Mouse (Mus musculus) heart, embryonic 12.5 days (tissue): ENCODE data around the gene Tef. TPM values are rescaled to one million over a fixed set of nuclear protein-coding genes. Genes with fewer than 3 reads are reported as not detected.

Experiments used
- ATAC-seq: fragments of 200-750 bp; cut with Nextera tagmentation; 2 replicates; pipeline ENCODE4 v1.8.0; 2017; ENCODE audit warnings: moderate TSS enrichment, moderate library complexity; ENCODE audit not compliant: insufficient number of reproducible peaks, low FRiP score
- H3K27ac ChIP-seq: fragments of 300-500 bp; sonication (generic); 2 replicates; pipeline ENCODE4 v1.5.1; 2016; ENCODE audit warnings: mild to moderate bottlenecking, moderate library complexity; ENCODE audit not compliant: poor library complexity, severe bottlenecking
- H3K27me3 ChIP-seq: fragments of 300-500 bp; sonication (generic); replicated peaks from 2 replicates; pipeline ENCODE4 v1.6.1; 2016; ENCODE audit warnings: mild to moderate bottlenecking, moderate library complexity
- H3K36me3 ChIP-seq: fragments of 300-500 bp; sonication (generic); 2 replicates; pipeline ENCODE4 v1.6.1; 2016; ENCODE audit warnings: mild to moderate bottlenecking, moderate library complexity
- H3K4me1 ChIP-seq: fragments of 300-500 bp; sonication (generic); replicated peaks from 2 replicates; pipeline ENCODE4 v1.6.1; 2016; ENCODE audit warnings: mild to moderate bottlenecking
- H3K4me2 ChIP-seq: fragments of 300-500 bp; sonication (generic); 2 replicates; pipeline ENCODE4 v1.6.1; 2016; ENCODE audit warnings: mild to moderate bottlenecking, moderate library complexity
- H3K4me3 ChIP-seq: fragments of 300-500 bp; sonication (generic); 2 replicates; pipeline ENCODE4 v1.5.1; 2016; ENCODE audit warnings: mild to moderate bottlenecking
- H3K9ac ChIP-seq: fragments of 300-500 bp; sonication (generic); 2 replicates; pipeline ENCODE4 v1.6.1; 2016; ENCODE audit warnings: mild to moderate bottlenecking, moderate library complexity
- H3K9me3 ChIP-seq: fragments of 300-500 bp; sonication (generic); replicated peaks from 2 replicates; pipeline ENCODE4 v1.6.1; 2016; ENCODE audit warnings: mild to moderate bottlenecking, moderate library complexity
- WGBS: fragments of 180-500 bp; shearing (Covaris S2); methylation state at CpG from one replicate; pipeline ENCODE4 v1.1.7; 2016; 5-methylcytosine and 5-hydroxymethylcytosine counted together
- polyA plus RNA-seq: library from polyadenylated mRNA; unstranded; fragments of >200 nt; fragmentation: Nextera tagmentation; extraction: Ambion mirVana; gene quantifications from 2 replicates; pipeline ENCODE4 v1.2.1, GENCODE M21; 2016

The Tef gene
- polyA plus RNA-seq, 1 experiment from 2014 or later, result 27.8 TPM

DNA sequence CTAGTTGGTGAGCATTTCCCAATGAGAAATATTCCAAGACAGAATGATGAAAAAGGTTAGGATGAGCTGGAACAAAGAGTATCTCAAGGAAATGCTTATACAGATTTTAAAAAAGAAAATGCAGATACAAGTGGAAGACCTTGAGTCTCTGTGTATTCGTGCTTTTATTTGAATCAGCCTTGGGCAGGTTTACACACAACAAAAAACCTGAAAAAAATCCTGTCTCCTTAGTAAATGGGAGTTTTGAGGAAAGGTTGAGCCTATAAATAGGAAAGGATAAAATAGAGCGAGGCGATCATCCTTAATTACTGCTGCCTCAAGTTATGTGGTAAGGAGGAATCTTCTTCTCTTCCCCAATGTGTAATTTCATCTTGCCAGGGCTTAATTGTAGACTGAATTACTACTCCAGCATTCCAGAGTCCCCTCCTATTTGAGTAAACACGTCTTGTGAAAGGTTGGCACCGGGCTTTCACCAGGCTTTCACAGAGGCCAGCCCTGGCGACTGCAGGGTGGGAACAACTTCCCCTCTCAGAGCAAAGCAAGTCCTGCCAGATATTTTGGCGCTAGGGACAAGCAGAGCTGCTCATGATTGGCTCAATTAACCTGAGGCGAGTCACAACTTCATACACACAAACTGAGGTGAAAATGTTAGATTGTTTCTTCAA is 58.4 kb downstream of the Tef start:
- Histone ChIP-seq H3K36me3 (peaks cover 18% of the 10 kb centered on the region), H3K9ac (no peak overlapping the region), H3K4me3 (no peak overlapping the region)

DNA sequence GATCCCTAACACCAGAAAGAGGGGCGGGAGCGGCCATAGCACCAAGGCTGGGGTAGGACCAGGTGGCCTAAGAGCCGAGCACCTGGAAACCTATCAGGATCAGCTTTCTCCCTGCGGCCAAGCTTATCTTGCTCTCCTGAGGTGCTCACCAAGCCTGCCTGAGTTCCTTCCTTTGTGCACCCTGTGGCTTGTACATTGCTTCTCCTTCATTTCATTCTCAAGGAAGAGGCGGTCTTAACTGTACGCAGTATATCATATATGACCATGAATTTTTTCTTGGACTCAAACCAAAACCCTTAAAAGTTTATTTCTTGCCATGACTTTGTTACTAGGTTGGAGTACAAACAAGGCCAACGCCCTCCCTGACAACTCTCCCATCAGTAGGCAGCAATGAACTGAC is 62.0 kb downstream of the Tef start:
- H3K27me3 ChIP-seq, result no peaks in the 10 kb centered on the region
- ATAC-seq, result no peak
- no peak overlapping the region for H3K4me2 ChIP-seq
- no peaks in the 10 kb centered on the region for H3K9me3 ChIP-seq
- H3K36me3 ChIP-seq, result peaks cover 53% of the 10 kb centered on the region
- H3K9ac ChIP-seq, result no peak overlapping the region
- H3K4me1 ChIP-seq, result 0 out of 2 replicates have a peak, but pooled peaks cover 2% of the 10 kb centered on the region
- no peak overlapping the region for H3K27ac ChIP-seq
- H3K4me3 ChIP-seq, result no peak overlapping the region
- WGBS, result 87% methylated on average over 7 of the region's 7 CpGs

More for the DNA sequence above, 58.4 kb downstream of the Tef start:
- WGBS, result 39% methylated on average over 8 of the region's 8 CpGs
- Histone ChIP-seq H3K4me2 (no peak overlapping the region), H3K9me3 (no peaks in the 10 kb centered on the region), H3K27me3 (no peaks in the 10 kb centered on the region), H3K4me1 (peaks cover 5% of the 10 kb centered on the region), H3K27ac (peak overlapping the region; percentile 62)
- no peak for ATAC-seq

DNA sequence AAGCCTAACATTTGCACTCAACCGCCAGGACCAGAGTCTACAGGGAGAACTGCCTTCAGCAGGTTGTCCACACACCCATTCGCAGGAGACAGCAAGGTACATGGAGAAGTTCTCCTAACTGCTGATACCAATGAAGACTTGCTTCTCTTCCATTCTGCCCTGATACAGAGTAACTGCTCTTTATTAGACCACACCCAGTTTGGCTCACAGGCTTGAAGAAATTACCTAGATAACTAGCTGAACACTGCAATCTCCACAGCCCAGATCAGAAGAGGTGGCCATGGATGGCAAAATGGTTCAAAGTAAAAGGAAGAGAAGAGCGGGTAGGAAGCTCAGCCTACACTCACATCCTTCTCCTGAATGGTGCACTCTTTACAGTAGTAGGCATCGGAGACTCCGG is 67.8 kb downstream of the Tef start:
- Histone ChIP-seq H3K9me3 (no peaks in the 10 kb centered on the region), H3K4me1 (peaks cover 13% of the 10 kb centered on the region), H3K27ac (no peak overlapping the region), H3K4me3 (no peak overlapping the region), H3K36me3 (peaks cover 58% of the 10 kb centered on the region), H3K4me2 (no peak overlapping the region), H3K27me3 (no peaks in the 10 kb centered on the region), H3K9ac (no peak overlapping the region)
- ATAC-seq, result no peak
- WGBS, result 96% methylated on average over 5 of the region's 5 CpGs

DNA sequence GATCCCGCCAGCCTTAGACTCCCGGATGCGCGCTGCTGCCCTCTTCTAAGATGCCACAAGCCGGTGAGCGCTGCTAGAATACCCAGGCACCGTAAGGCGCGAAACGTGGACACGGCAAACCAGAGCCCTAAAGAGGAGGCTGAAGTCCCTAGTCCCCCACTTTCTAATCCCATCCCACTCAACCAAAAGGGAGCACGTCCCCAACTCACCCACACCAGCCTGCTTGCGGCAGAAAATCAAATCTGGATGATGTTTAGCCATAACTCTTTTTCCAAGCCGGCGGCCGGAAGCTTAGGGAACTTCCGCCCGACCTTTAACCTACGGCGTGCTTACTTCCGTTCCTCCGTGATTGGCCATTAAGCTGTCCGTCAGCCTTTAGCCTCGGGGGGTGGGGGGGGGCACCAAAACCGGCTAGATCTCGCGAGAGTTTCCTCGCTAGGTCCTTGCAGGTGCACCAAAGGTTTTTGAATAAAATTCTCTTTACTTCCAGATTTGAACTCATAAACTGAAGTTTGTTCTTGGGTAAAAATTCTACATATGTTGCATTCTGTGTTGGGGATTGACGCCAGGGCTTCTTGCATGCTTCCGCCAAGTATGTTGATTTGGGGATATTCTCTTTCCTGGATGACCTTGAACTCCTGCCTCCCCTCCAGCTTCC is 69.5 kb downstream of the Tef start, which contains the start of gene Phf5a:
TSS of gene Phf5a (minus strand) at position 308 of the 658 bp plus-strand sequence.
- Histone ChIP-seq H3K4me2 (peak within 1 kb of the TSS; percentile 95), H3K4me3 (peak within 1 kb of the TSS; percentile 88), H3K27me3 (no peaks in the 10 kb centered on the region), H3K9ac (peak within 1 kb of the TSS; percentile 90), H3K4me1 (peaks cover 13% of the 10 kb centered on the region), H3K36me3 (peaks cover 42% of the 10 kb centered on the region), H3K9me3 (no peaks in the 10 kb centered on the region), H3K27ac (peak within 1 kb of the TSS; percentile 94)
- under 1% methylated on average over 30 of the region's 30 CpGs for WGBS
- peak; percentile 95 for ATAC-seq

DNA sequence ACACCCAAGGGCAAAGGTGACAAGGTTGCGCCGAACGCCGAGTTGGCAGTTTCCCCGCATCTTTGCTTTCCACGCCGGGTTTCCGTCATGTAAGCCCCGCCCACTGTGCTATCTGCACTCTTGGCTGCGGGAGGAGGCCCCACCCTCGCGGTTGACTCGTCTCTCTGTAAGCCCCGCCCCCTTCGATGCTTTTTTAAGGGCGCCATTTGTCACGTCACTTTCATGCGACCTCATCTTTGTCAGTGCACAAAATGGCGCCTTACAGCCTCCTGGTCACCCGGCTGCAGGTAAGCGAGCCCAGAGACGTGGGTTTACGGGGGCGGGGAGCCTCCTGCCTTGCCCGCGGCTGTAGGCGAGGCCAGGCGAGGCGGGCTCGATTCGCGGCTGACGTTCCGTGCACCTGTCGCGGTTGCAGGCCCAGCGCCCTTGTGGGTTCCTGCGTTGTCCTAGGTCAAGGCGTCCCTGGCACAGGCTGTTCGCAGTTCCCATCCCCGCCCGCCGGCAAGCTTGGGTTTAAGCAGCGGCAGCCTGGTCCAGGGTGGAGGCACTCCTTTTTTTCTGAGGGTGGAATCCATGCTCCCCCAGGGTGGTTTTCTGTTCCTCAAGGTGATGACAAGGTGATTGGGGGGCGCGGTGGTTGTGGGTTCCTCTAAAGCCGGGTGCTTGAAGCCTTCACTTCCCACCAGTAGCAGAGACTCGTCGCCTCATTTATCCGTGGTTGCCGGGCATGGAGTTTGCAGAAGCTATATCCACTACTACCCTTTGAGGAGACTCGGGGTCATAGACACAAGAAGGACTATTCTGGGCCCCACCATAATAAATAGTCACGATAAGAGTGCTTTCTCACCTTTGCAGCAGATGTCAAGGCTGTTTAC is 70.3 kb downstream of the Tef start, which contains the start of gene Aco2:
TSS of gene Aco2 (plus strand) at position 48 of the 875 bp plus-strand sequence.
- under 1% methylated on average over 53 of the region's 53 CpGs for WGBS
- H3K4me2 ChIP-seq, result peak within 1 kb of the TSS; percentile 95
- peak within 1 kb of the TSS; percentile 88 for H3K4me3 ChIP-seq
- H3K27ac ChIP-seq, result peak within 1 kb of the TSS; percentile 94
- no peaks in the 10 kb centered on the region for H3K9me3 ChIP-seq
- peak within 1 kb of the TSS; percentile 90 for H3K9ac ChIP-seq
- peaks cover 34% of the 10 kb centered on the region for H3K36me3 ChIP-seq
- peak; percentile 92 for ATAC-seq
- H3K27me3 ChIP-seq, result no peaks in the 10 kb centered on the region
- H3K4me1 ChIP-seq, result peaks cover 13% of the 10 kb centered on the region

Other genes with a start within 250 kb of the Tef start
- 16.1 and 17.3 TPM in 2 replicates for gene Ep300, start 217.1 kb upstream of the Tef start, polyA plus RNA-seq
- gene L3mbtl2, start 138.5 kb upstream of the Tef start, polyA plus RNA-seq, result 19.4 and 20.3 TPM in 2 replicates
- gene Chadl, start 105.1 kb upstream of the Tef start, polyA plus RNA-seq, result 0.75 and 0.82 TPM in 2 replicates
- gene Zc3h7b, start 57.4 kb upstream of the Tef start, polyA plus RNA-seq, result 27.4 and 30.8 TPM in 2 replicates
- gene Rangap1, start 56.9 kb upstream of the Tef start, polyA plus RNA-seq, result 102 and 106 TPM in 2 replicates
- gene Tob2, start 56.4 kb downstream of the Tef start, polyA plus RNA-seq, result 14.6 and 14.7 TPM in 2 replicates
- gene Phf5a, start 69.5 kb downstream of the Tef start, polyA plus RNA-seq, result 88.9 and 89.3 TPM in 2 replicates
- 497 and 519 TPM in 2 replicates for gene Aco2, start 69.9 kb downstream of the Tef start, polyA plus RNA-seq
- gene Polr3h, start 123.8 kb downstream of the Tef start, polyA plus RNA-seq, result 106 and 121 TPM in 2 replicates
- gene Csdc2, start 134.3 kb downstream of the Tef start, polyA plus RNA-seq, result 6.2 and 6.3 TPM in 2 replicates
- 17.7 and 19.6 TPM in 2 replicates for gene Pmm1, start 158.5 kb downstream of the Tef start, polyA plus RNA-seq
- not detected in 2 replicates for gene 1700029P11Rik, start 178.1 kb downstream of the Tef start, polyA plus RNA-seq
- 68.7 and 80.2 TPM in 2 replicates for gene Xrcc6, start 185.4 kb downstream of the Tef start, polyA plus RNA-seq
- 22.8 and 24.6 TPM in 2 replicates for gene Desi1, start 231.4 kb downstream of the Tef start, polyA plus RNA-seq
- gene Snu13, start 245.2 kb downstream of the Tef start, polyA plus RNA-seq, result 150 and 157 TPM in 2 replicates